Mouse (Mus musculus) layer of hippocampus, adult 18-20 months (tissue): Measurements from ENCODE around the gene Zfp217. TPM values are rescaled to one million over a fixed set of nuclear protein-coding genes. Genes with fewer than 3 reads are reported as not detected.

Source experiments
- DNase-seq, 2 experiments: peaks; one replicate each; pipeline ENCODE4 v3.0.0; 2022; ENCODE audit warnings: low spot score in 2 of 2
- total RNA-seq, 2 experiments: library from RNA; stranded (reverse); gene quantifications; 2 replicates each; pipeline ENCODE4 v1.2.3; 2021

Gene Zfp217
- total RNA-seq, 2 experiments from 2014 or later: 4.2 TPM

GRCm38 (mm10) chr2:170159795-170160568 is 12.1 kb upstream of the Zfp217 start:
- no peak for DNase-seq

GRCm38 (mm10) chr2:170158987-170159386 is 11.1 kb upstream of the Zfp217 start:
- DNase-seq: no peak

GRCm38 (mm10) chr2:170158251-170158650 is 10.3 kb upstream of the Zfp217 start:
- DNase-seq: no peak

GRCm38 (mm10) chr2:170157280-170158200 is 9.6 kb upstream of the Zfp217 start:
- DNase-seq: no peak

- no peak for DNase-seq
Measured at GRCm38 (mm10) chr2:170155089-170155740, 7.3 kb upstream of the Zfp217 start.

- DNase-seq: no peak
Measured at GRCm38 (mm10) chr2:170154738-170155088, 6.8 kb upstream of the Zfp217 start.

- no peak for DNase-seq
Measured at GRCm38 (mm10) chr2:170154301-170154721, 6.4 kb upstream of the Zfp217 start.

GRCm38 (mm10) chr2:170153421-170154271 is 5.7 kb upstream of the Zfp217 start:
- DNase-seq: no peak

GRCm38 (mm10) chr2:170152856-170153255 is 5.0 kb upstream of the Zfp217 start:
- DNase-seq: no peak

GRCm38 (mm10) chr2:170152036-170152686 is 4.3 kb upstream of the Zfp217 start:
- no peak for DNase-seq

- DNase-seq: no peak
Measured at GRCm38 (mm10) chr2:170151470-170151869, 3.6 kb upstream of the Zfp217 start.

- no peak for DNase-seq
Measured at GRCm38 (mm10) chr2:170148828-170149227, 925 bp upstream of the Zfp217 start.

- no peak for DNase-seq
Measured at GRCm38 (mm10) chr2:170147170-170147569, 733 bp downstream of the Zfp217 start.

- DNase-seq: no peak
Measured at GRCm38 (mm10) chr2:170144343-170144742, 3.6 kb downstream of the Zfp217 start.

GRCm38 (mm10) chr2:170143861-170144260 is 4.0 kb downstream of the Zfp217 start:
- DNase-seq: no peak

GRCm38 (mm10) chr2:170142542-170142941 is 5.4 kb downstream of the Zfp217 start:
- DNase-seq: no peak

GRCm38 (mm10) chr2:170141481-170141880 is 6.4 kb downstream of the Zfp217 start:
- DNase-seq: no peak

GRCm38 (mm10) chr2:170139411-170140046 is 8.4 kb downstream of the Zfp217 start:
- no peak for DNase-seq

GRCm38 (mm10) chr2:170136928-170137327 is 11.0 kb downstream of the Zfp217 start:
- no peak for DNase-seq

- DNase-seq: no peak
Measured at GRCm38 (mm10) chr2:170135820-170136219, 12.1 kb downstream of the Zfp217 start.
